Mouse (Mus musculus): Measurements from ENCODE around the gene Pgrmc1. TPM values are rescaled to one million over a fixed set of nuclear protein-coding genes. Genes with fewer than 3 reads are reported as not detected.

The Pgrmc1 gene
- 62.0 TPM for polyA plus RNA-seq (2017; shearing (Covaris generic))

GRCm38 (mm10) chrX:36597707-36598389 lies at the start of gene Pgrmc1:
TSS of gene Pgrmc1 (plus strand) at chrX:36598206.

GRCm38 (mm10) chrX:36644657-36645551 lies 46.9 kb downstream of the Pgrmc1 start, which contains the start of gene Akap17b:
TSS of gene Akap17b (minus strand) at chrX:36645395.

Other genes with a start within 250 kb of the Pgrmc1 start
- gene Gm6268, start 196.9 kb upstream of the Pgrmc1 start, polyA plus RNA-seq (2017; shearing (Covaris generic)): not detected
- not detected for gene Gm14569, start 106.4 kb upstream of the Pgrmc1 start, polyA plus RNA-seq (2017; shearing (Covaris generic))
- gene Akap17b, start 47.2 kb downstream of the Pgrmc1 start, polyA plus RNA-seq (2017; shearing (Covaris generic)): 0.67 TPM
- not detected for gene Slc25a43, start 145.5 kb downstream of the Pgrmc1 start, polyA plus RNA-seq (2017; shearing (Covaris generic))
- gene Slc25a5, start 197.4 kb downstream of the Pgrmc1 start, polyA plus RNA-seq (2017; shearing (Covaris generic)): 566 TPM